Mouse (Mus musculus): Measurements from ENCODE around the gene Serpinf1. TPM values are rescaled to one million over a fixed set of nuclear protein-coding genes. Genes with fewer than 3 reads are reported as not detected.
"Not testable (repeated sequence)": the region's sequence is repeated elsewhere in the genome, so short reads cannot be mapped to it uniquely, and the experiment has no call there.

Gene Serpinf1
- total RNA-seq, 2 experiments from 2014 or later: 121 to 219 TPM

GRCm38 (mm10) chr11:75423091-75423490 is 590 bp upstream of the Serpinf1 start:
- no peak for DNase-seq

- DNase-seq: peak; percentile 27
These were observed 1.0 kb downstream of the Serpinf1 start for GRCm38 (mm10) chr11:75421375-75422012.

GRCm38 (mm10) chr11:75420810-75421374 is 1.6 kb downstream of the Serpinf1 start:
- DNase-seq: no peak

GRCm38 (mm10) chr11:75420037-75420436 is 2.5 kb downstream of the Serpinf1 start:
- no peak for DNase-seq

DNA sequence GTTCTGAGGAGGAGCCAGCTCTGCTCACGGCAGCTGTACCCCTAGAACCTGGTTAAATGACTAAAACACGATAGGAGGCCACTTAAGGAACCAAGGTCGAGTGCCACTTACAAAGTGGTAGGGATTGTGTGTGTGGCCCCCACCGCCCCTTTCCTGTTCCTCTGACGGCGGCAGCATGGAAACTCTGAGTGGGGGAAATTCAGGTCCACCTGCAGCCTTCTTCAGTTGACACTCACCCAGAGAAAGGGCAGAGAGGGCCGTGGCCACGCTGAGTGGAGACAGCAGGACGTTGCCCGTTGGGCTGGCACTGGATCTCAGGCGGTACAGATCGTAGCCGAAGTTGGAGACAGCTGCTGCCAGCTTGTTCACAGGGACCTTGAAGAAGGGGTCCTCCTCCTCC is 6.5 kb downstream of the Serpinf1 start:
- DNase-seq: no peak

DNA sequence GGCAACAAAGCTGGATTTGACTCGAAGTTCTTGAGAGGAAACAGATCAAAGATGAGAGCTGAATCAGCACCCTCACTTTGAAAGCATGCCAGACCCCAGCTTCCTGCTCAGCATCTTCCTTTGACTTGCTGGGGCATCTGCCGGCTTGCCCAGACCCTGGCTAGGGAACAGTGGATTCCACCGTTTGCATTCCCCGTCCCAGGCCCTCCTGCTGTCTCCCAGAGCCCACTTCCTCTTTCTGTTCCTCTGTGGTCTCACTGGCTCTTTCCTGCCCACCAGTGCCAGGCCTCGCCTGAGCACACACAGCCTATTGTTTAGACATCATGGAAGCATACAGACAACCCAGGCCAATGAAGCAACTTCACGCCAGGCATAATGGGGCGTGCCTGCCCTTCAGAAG is 7.4 kb downstream of the Serpinf1 start:
- no peak for DNase-seq

GRCm38 (mm10) chr11:75410591-75410990 is 11.9 kb downstream of the Serpinf1 start:
- no peak for DNase-seq

GRCm38 (mm10) chr11:75409679-75410575 is 12.6 kb downstream of the Serpinf1 start:
- DNase-seq: no peak

GRCm38 (mm10) chr11:75406865-75407264 is 15.6 kb downstream of the Serpinf1 start:
- peak; percentile 71 for DNase-seq

DNA sequence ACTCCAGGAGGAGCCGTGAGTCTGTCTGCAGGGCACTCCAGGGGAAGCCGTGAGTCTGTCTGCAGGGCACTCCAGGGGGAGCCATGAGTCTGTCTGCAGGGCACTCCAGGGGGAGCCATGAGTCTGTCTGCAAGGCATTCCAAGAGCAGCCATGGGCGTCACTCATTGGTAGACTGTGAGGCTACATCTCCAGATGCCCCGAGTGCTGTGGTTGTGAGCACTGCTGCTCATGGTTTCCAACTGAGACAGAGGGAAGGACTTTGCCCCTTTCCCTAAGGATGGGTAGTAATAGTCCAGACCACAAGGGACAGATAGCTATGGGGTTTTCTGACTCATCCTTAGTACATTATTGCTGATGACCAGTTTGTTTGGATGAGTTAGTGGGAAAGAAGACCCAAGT is 16.4 kb downstream of the Serpinf1 start:
- no peak for DNase-seq

DNA sequence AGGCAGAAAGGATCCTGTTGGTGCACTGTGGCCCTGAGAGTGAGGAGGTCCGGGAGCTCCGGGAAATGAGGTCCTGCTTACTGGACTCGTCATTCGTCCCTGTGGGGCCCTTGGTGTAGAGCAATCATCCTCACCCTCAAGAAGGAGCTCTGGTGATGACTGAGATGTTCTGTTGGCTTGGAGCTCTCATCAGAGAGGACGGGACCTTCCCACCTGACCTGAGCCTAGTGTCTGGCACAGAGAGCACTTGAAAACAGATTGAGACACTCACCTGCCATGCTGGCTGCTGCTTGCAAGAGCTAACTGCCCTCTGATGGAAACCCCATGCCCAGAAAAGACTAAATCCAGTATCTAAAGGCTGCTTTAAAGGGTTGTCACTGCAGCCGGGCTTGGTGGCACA is 17.7 kb downstream of the Serpinf1 start:
- no peak for DNase-seq

GRCm38 (mm10) chr11:75403301-75404052 is 19.0 kb downstream of the Serpinf1 start:
- peak; percentile 34 for DNase-seq

DNA sequence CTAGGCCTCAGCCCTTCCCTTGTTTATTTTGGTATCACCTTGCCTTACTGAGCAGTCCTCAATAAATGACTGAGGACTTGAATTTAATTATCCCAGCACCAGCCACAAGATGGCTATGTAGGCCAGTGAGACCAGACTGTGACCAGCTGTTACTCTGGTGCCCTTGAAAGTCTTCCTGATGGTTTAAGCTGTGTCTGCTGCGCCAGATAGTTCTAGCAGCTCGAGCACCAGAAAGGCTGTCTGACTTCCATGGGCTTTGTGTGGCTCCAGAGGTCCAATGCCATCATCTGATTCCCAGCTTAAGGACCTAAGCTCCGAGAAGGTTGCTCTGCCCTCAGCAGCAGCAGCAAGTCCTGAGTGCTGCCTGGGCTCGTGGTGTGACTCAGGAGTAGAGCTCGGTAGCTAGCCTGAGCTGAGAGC is 20.2 kb downstream of the Serpinf1 start:
- DNase-seq: peak; percentile 58

DNA sequence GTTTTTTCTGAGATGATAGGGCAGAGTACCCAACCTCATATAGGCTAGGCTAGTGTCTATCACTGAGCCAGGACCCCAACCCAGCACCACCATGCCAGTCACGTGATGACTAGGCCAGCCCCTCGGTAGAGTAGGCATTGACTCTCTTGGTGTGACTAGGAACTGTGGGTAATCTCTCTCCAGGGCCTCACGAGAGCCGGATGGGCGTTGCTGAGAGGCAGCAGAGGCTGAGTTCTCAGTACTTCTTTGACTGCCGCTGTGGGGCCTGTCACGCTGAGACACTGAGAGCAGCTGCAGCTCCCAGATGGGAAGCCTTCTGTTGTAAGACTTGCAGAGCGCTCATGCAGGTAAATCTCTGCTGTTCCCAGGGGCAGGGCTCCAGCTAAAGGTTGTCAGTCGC is 22.4 kb downstream of the Serpinf1 start:
- DNase-seq: no peak

- peak; percentile 55 for DNase-seq
These were observed 23.1 kb downstream of the Serpinf1 start for GRCm38 (mm10) chr11:75399411-75399841.

DNA sequence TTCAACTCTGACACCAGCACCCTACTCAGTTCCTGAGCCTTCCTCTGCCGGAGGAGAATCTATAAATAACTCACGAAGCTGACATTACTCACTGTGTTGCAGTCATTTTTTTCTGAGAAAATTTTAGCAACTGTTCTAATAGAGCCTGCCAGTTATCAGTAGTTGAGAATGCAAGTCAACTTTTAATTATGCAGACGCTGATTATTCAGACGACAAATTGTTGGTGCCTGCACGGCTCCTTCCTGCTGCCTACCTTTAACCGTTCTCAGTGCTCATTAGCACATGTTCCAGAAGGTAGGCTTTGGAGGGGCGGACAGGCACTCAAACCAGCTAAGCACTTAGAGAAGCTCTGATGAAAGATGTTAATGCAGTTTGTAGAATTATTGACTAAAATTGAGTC is 25.0 kb downstream of the Serpinf1 start:
- no peak for DNase-seq

DNA sequence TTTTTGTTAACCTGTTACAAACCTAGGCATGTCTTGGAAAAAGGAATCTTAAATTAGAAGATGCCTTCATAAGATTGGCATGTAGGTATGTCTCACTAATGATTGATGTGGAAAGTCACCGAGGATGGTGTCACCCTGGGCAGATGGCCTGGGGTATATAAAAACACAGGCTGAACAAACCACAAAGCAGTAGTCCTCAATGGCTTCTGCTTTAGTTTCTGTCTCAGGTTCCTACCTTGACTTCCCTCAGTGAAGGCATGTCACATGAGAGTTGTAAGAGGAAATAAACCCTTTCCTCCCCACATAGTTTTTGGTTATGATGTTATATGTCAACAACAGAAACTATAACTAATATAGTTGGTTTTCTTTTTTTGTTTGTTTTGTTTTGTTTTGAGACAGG is 26.9 kb downstream of the Serpinf1 start:
- no peak for DNase-seq

GRCm38 (mm10) chr11:75383529-75383928 is 39.0 kb downstream of the Serpinf1 start:
- not testable (repeated sequence) for DNase-seq

DNA sequence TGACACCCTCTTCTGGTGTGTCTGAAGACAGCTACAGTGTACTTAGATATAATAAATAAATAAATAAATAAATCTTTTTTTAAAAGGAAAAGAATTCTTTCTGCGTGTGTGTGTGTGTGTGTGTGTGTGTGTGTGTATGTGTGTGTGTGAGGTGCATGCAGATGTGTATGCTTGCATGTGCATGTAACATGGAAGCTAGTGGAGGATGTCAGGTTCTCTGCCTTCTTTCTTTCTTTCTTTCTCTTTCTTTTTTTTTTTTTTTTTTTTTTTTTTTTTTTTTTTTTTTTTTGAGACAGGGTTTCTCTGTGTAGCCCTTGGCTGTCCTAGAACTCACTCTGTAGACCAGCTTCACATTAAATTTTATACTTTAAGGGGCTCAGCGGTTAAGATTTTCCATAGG is 43.7 kb downstream of the Serpinf1 start:
- DNase-seq: not testable (repeated sequence)

DNA sequence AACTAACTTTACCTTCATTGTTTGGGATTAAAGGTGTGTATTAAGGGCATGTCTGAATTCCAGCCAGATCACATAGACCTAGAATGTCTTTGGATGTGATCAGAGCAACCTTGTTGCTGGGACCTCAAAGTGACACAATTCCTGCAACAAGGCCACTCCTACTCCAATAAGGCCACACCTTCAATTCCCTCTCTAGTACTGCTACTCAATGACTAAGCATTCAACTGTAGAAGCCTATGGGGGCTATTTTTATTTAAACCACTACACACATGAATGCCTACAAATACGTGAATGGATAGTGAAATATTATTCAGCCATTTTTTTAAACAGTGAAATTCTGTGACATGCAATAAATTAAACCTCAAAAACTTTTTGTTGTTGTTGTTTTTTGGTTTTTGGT is 45.4 kb downstream of the Serpinf1 start:
- no peak for DNase-seq
